9 mouse cellular contexts compared by ENCODE assay signal in genomic region chr1:157076781-157077705, GRCm38 (mm10). TPM values are rescaled to one million over a fixed set of nuclear protein-coding genes. Genes with fewer than 3 reads are reported as not detected.
DNase-seq lines count a peak whose midpoint lies in the region; ATAC-seq and TF ChIP-seq lines count a peak whose summit lies in the region.
"Had no signal": no experiment of that assay in that cellular context is flagged by ENCODE, and none has a peak within 500 bp of the region (broad histone marks: within the 10 kb centered on the region; RNA-seq: fewer than 3 reads in every experiment).

No protein-coding gene starts in this region.

- H3K4me3 ChIP-seq in forebrain, embryonic 10.5 days: no peak overlapping the region
- H3K4me3 ChIP-seq in heart, embryonic 13.5 days: no peak overlapping the region
- no peak overlapping the region for H3K4me3 ChIP-seq in liver, embryonic 12.5 days
- H3K4me3 ChIP-seq: embryonic facial prominence, embryonic 15.5 days had no signal

- peak; percentile 95 for TF ChIP-seq CTCF in brain, embryonic 14.5 days (IDR thresholded peaks at IDR 0.05; ENCODE audit: borderline replicate concordance, extremely low read depth, insufficient read depth, insufficient read length)

- TF ChIP-seq POLR2A in brain, embryonic 14.5 days (IDR thresholded peaks at IDR 0.05; ENCODE audit: borderline replicate concordance, extremely low read depth, insufficient read depth, insufficient read length, poor library complexity, severe bottlenecking): no peak

- 0 out of 2 replicates have a peak overlapping the region, but pooled peaks have one; percentile 30 for H3K27ac ChIP-seq in forebrain, embryonic 10.5 days
- H3K27ac ChIP-seq in heart, embryonic 13.5 days (replicated peaks): no peak overlapping the region
- H3K27ac ChIP-seq in liver, embryonic 12.5 days: no peak overlapping the region
- H3K27ac ChIP-seq: embryonic facial prominence, embryonic 15.5 days had no signal

- peak overlapping the region; percentile 49 for H3K4me2 ChIP-seq in heart, embryonic 13.5 days
- peak overlapping the region; percentile 43 for H3K4me2 ChIP-seq in liver, embryonic 12.5 days
- H3K4me2 ChIP-seq: embryonic facial prominence, embryonic 15.5 days had no signal

- ATAC-seq in CD4-positive, CD25-positive, alpha-beta regulatory T cell, adult 4 months: peak; percentile 83
- ATAC-seq in heart, embryonic 13.5 days (ENCODE audit: extremely low read depth, insufficient number of reproducible peaks, low FRiP score, low TSS enrichment): no peak
- ATAC-seq in liver, embryonic 12.5 days: peak; percentile 51

- no peaks in the 10 kb centered on the region for H3K36me3 ChIP-seq in forebrain, embryonic 10.5 days (replicated peaks)
- no peaks in the 10 kb centered on the region for H3K36me3 ChIP-seq in heart, embryonic 13.5 days
- no peaks in the 10 kb centered on the region for H3K36me3 ChIP-seq in liver, embryonic 12.5 days
- no peaks in the 10 kb centered on the region for H3K36me3 ChIP-seq in splenic B cell, adult 2 months (ENCODE audit: control insufficient read depth, insufficient read depth, low read length, poor library complexity, severe bottlenecking)
- H3K36me3 ChIP-seq: embryonic facial prominence, embryonic 15.5 days had no signal

- peak; percentile 86 for DNase-seq in brain, embryonic 14.5 days (ENCODE audit: low read depth)
- peak; percentile 88 for DNase-seq in forebrain, embryonic 10.5 days (ENCODE audit: extremely low spot score, low spot score)
- peak; percentile 92 for DNase-seq in kidney, postnatal 14 days
- peak; percentile 63 to 83 for DNase-seq in natural killer cell, adult 2 months (ENCODE audit: low spot score in 2 of 2)
- DNase-seq in splenic B cell, adult 2 months (ENCODE audit: low read depth, low spot score): peak; percentile 89

- no peaks in the 10 kb centered on the region for H3K9me3 ChIP-seq in forebrain, embryonic 10.5 days
- no peaks in the 10 kb centered on the region for H3K9me3 ChIP-seq in heart, embryonic 13.5 days
- no peaks in the 10 kb centered on the region for H3K9me3 ChIP-seq in liver, embryonic 12.5 days (replicated peaks)
- H3K9me3 ChIP-seq: embryonic facial prominence, embryonic 15.5 days had no signal

- H3K4me1 ChIP-seq in forebrain, embryonic 10.5 days: peaks cover 72% of the 10 kb centered on the region
- H3K4me1 ChIP-seq in heart, embryonic 13.5 days: peaks cover 30% of the 10 kb centered on the region
- H3K4me1 ChIP-seq in liver, embryonic 12.5 days: peaks cover 20% of the 10 kb centered on the region

- 58% methylated on average over 43 of the region's 43 CpGs for WGBS in forebrain, embryonic 10.5 days
- 54% methylated on average over 43 of the region's 43 CpGs for WGBS in heart, embryonic 13.5 days
- WGBS in liver, embryonic 12.5 days (ENCODE audit: insufficient replicate concordance): 39% methylated on average over 43 of the region's 43 CpGs

- peaks cover 6% of the 10 kb centered on the region for H3K27me3 ChIP-seq in forebrain, embryonic 10.5 days (ENCODE audit: poor library complexity, severe bottlenecking)
- H3K27me3 ChIP-seq in heart, embryonic 13.5 days (replicated peaks): no peaks in the 10 kb centered on the region
- no peaks in the 10 kb centered on the region; the same call in 1 of the 2 replicates for H3K27me3 ChIP-seq in liver, embryonic 12.5 days (replicated peaks)
- H3K27me3 ChIP-seq in splenic B cell, adult 2 months (ENCODE audit: control insufficient read depth, insufficient read depth, low read length, poor library complexity, severe bottlenecking): no peaks in the 10 kb centered on the region
- H3K27me3 ChIP-seq: embryonic facial prominence, embryonic 15.5 days had no signal

- no peak overlapping the region for H3K9ac ChIP-seq in heart, embryonic 13.5 days
- no peak overlapping the region for H3K9ac ChIP-seq in liver, embryonic 12.5 days
- H3K9ac ChIP-seq: embryonic facial prominence, embryonic 15.5 days had no signal

RNA-seq across cellular contexts. Expression of gene Tex35, which starts 31.4 kb away (rescaled TPM):
- polyA plus RNA-seq in CD4-positive, CD25-positive, alpha-beta regulatory T cell, adult 4 months (2017; shearing (Covaris generic)): under 1 TPM in 1 of 2 experiments, not detected in 1; 0.50 TPM
- polyA plus RNA-seq in brain, embryonic 14.5 days (2012; rRNA removed): 0.11 and 0.15 TPM in 2 replicates
- not detected in 2 replicates for polyA plus RNA-seq in forebrain, embryonic 10.5 days (2016; fragmentation: Nextera tagmentation; extraction: Ambion mirVana)
- not detected in 2 replicates for polyA plus RNA-seq in heart, embryonic 13.5 days (2015; fragmentation: Nextera tagmentation; extraction: Ambion mirVana)
- polyA plus RNA-seq in liver, embryonic 12.5 days (2016; fragmentation: Nextera tagmentation; extraction: Ambion mirVana): not detected in 2 replicates
- polyA plus RNA-seq: embryonic facial prominence, embryonic 15.5 days had no signal
